Mouse (Mus musculus): Measurements from ENCODE around the gene Krt222.

Krt222 gene

DNA sequence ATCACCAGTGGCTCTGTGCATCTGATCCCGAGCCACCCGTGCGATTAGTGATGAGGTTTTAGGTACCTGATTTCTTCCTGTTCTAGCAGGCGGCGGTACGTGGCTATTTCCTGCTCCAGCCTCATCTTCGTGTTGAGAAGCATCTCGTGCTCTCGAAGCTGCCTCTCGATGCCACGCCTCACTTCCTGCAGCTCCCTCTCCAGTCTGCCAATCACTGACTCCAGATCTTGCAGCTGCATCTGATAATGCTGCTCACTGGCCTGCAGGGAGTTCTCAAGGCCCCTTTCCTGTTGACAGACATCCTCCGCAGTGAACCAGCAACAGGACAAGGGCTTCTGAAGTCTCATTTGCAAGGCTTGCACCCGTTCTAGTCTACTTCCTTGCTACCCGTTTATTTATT lies 5.4 kb downstream of the Krt222 start:
- no peak for DNase-seq (ENCODE audit: low spot score)

DNA sequence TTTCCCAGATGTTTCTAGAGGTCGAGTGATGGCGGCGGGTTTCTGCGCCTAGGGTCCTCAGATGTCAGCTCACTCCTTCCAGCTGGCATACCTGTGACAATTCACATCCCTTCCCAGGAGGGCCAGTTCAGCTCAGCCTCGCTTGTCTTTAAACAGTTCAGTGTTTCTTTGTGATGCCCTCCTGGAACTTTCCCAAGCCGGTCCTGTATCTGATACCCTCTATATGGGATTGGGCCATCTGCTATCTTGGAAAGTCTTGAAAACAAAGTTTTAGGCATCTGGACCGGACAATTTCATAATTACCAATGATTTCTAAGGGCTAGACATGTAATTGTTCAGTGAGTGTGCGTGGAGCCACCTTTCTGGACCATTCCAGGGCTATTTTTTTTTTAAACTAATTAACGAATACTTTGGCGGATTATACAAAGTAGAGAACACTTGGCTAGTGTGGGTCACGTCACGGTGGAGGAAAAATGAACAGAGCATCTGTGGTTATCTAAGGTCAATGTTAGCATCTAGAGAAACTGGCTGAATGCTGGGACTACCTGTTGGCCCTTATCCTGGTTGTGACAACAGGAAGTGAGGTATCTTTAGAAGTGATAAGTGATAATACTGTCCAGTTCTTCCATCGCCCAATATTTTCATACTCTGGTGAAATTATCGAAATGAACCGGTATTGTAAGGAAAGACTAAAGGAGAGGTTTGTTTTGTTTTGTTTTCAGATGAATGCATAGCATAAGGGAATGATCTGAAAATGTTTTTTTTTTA lies 12.7 kb downstream of the Krt222 start:
- DNase-seq (ENCODE audit: low spot score): no peak

DNA sequence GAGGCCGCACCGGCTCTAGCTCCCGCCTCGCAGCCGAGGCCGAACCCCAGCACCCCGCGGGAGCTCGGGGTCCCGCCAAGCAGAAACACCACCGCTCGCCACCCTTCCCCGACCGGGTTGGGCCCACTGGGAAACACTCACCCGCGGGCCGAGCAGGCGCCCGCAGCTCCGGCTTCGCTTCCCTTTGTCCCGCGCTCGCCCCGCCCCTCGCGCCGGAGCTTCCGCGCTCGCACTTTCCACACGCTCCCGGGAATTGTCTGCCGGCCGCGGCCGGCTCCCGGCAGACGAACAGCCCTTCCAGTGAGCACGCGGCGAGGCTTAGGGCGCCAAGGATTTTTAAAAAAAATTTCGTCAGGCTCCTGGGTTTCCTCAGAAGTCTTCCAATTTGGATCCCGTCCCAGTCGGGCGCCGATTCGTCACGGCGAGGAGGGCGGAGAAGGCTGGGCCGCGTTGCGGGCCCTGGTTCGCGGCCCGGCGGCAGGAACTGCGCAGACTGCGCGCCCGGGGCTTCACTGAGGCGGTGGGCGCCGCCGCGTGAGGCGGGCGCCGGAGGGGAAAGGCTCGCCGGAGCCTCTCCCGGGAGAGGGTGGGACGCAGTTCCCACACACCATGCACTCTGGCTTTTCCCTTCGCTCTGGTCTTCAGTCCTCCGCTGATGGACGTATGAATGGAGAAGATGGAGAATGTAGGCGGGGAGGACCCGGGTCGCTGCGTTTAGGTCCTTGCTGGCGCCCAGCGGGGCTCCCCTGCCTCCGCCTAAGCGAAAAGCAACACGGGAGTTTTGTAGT lies 13.4 kb downstream of the Krt222 start, which contains the start of gene Smarce1:
Gene Smarce1 (minus strand): TSS at position 757 of the 788 bp plus-strand sequence.
- peak; percentile 85 for DNase-seq (ENCODE audit: low spot score)

DNA sequence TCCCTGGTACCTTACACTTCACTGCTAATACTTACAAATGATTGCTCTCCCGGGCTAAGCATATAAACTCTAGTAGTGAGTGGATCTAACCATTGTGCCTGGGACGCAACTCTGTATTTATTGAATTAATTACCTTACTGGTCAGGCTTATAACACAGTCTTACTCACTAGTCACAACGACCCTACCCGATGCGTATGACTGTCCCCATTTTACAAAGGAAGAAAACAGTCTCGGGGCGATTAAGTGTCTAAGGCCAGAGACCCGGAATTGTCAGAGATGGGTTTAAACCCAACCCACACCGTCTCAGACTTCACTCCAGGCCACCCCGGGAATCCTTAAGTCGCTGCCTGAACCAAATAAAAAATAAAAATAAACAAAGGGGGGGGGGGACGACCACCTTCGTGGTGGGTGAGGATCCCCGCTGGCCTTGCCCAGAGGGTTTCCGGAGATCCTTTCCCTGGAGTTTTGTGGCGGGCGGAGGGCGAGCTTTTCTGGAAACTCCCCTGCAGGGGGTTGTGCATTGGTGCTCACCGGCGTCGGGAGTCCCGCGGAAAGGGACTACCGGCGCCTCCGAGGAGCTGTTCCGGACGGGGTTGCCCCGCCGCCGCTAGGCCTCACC lies 14.1 kb downstream of the Krt222 start:
- DNase-seq (ENCODE audit: low spot score): no peak

GRCm38 (mm10) chr11:99226298-99226697 lies 17.6 kb downstream of the Krt222 start:
- no peak for DNase-seq (ENCODE audit: low spot score)

DNA sequence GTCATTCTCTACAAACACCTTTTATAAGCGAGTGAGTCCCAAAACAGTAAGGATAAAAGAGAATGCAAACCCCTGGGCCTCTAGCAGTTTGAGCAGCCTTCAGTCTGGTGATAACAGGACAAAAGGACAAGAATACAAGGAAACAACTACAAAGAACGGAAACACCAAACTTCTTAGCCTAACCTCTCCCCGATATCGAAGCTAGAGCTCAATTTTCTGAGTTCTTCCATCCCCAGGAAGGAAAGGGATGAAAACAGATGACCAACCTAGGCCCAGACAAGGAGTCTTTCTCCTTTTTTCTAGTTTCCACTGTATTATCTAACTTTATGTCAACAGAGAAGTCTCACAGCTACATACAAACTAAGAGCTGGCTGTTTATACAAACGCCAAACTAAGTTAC lies 20.6 kb downstream of the Krt222 start:
- no peak for DNase-seq (ENCODE audit: low spot score)

DNA sequence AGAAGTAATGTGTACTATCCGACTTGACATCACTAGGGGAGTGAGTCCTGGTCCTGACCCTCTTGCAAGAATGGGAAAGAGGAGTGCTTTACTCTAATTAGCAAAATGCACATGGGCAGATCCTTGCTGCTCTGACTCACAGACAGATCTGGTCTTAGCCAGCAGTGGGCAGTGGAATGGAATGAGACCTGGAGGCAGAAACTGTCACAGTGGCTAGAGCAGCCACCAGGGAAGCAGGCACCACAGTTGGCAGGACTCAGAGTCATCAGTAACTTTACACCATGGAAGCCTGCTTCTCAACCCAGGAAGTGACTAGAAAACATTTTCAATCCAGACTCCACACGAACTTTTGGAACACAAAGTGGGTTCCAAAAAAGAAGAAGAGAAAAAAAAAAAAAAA lies 22.1 kb downstream of the Krt222 start:
- DNase-seq (ENCODE audit: low spot score): no peak

GRCm38 (mm10) chr11:99217248-99217986 lies 26.5 kb downstream of the Krt222 start:
- DNase-seq (ENCODE audit: low spot score): no peak

DNA sequence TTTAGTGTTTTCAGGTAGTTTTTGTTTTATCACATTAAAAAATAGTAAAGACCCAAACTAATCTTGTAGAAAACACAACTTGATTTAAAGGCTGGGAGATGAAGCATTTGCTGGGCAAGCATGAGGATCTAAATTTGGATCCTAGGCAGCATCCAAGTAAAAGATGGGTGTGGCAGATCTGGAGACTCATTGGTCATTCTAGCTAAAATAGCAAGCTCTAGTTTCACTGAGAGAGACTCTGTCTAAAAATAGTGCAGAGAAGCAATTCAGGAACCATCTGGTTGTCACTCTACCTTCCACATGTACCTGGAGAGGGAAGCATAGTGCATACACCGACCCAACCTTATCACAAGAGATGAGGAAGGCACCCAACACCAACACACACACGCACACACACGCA lies 27.7 kb downstream of the Krt222 start:
- DNase-seq (ENCODE audit: low spot score): no peak

DNA sequence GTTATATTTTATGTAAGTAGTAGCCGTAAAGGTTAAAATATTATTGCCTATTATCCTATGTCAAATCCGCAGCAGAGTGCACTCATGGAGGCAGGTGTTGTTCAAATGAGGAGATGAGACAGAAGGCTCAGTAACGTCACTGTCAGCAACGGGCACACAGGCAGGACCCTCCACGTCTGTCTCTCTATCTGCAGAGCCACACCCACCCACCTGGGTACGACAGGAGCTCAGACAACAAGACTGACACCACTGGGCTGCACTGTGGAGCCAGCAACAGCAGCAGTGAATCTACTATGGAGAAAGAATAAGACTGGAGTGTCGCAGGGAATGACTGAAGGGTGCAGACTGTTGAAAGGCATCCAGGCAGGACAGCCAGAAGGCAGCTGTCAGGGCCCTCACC lies 31.2 kb downstream of the Krt222 start:
- no peak for DNase-seq (ENCODE audit: low spot score)

DNA sequence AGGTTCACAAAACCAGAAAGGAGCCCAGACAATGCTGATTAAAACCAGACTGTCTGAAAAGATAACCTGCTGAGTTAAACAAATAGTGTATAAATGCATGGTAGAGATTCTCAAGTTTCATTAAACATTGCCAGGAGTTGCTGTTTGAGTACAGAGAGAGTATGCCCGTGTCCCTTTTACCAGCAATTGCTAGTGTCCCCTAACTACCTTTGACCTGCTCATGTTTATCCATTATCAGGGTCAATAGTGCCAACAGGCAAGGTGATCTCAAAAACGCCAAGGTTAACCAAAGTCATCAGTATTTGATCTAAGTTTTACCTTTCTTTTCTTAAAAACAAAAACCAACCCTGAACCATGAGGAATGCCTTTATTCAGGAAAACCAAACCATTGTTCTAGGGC lies 31.9 kb downstream of the Krt222 start:
- no peak for DNase-seq (ENCODE audit: low spot score)

DNA sequence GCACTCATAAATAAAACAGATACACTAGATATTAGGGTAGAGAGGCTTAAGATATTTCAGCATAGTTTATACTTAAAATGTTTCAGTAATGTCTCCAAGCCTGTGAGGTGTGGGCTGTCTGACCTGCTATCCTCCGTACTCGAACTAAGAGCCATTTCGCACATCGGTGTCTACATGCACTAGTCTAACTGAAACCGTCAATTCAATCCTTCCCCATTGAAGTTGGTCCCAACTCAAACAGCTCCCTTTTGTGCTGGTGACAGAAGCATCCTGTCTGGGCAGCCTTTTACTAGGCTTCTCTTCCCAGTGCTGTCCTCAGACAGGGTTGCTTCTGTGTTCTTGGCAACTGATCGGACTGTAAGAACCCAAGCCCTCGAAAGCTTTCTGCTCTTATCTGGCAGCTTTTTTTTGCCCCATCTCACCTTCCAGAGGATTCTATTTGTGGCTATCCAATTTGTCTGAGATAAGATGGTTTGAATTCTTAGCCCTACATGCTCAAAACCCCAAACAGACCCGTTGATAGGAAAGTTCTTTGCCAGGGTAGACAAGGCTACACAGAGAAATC lies 35.7 kb downstream of the Krt222 start:
- no peak for DNase-seq (ENCODE audit: low spot score)

GRCm38 (mm10) chr11:99207449-99207848 lies 36.4 kb downstream of the Krt222 start:
- DNase-seq (ENCODE audit: low spot score): no peak

DNA sequence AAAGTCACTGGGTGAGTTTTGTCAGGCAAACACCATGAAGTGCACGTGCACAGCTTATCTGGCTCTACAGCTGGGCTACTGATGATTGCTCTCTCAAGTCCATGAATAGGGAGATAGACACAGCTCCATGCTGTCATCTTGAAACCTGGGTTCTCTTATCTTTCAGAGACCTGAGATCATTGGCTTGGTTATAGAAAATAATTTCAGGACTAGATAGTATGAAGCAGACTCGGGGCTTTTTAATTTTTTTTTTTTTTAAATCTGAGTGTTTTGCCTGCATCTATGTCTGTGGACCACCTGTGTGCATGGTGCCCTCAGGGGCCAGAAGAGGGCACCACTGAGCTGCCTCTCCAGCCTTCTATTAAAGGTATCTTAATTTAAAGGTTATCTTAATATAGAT lies 36.9 kb downstream of the Krt222 start:
- no peak for DNase-seq (ENCODE audit: low spot score)

DNA sequence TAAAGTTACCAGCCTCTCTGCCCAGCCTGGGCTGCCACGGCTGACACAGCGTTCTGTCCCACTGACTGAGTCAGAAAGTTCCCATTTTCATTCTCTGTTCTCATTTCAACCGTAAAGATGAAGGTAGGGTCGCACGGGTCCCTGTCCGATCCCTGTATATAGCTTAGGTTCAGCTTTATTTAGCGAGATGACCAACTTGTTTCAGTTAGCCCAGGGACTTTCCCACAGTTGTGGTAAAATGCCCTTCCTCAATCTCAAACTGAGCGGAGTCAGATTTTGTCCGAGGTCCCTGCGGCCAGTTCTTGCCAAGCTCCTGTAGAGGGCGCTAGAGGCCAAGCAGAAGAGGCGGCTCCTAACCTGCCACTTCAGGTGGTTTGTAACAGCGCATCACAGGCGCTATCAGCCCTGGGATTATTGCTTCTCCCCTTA lies 54.7 kb downstream of the Krt222 start:
- peak; percentile 15 for DNase-seq (ENCODE audit: low spot score)

DNA sequence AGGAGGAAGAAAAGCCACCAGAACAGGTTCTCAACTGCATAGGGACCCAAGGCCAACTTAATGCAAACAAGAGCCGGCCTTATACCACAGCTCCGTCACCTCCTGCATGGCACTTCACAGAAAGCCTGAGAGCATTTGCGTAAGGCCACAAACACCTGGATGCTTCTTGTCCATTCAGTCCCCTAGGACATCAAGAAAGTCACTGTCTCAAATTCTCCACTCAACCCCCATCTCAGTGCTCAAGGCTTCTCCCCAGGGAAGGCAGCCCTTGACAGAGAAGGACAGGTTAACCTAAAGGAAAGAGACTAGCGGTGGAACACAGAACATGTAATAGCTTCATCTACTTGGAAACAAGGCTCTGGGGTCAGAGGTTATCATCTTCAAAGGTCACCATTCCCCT lies 56.5 kb downstream of the Krt222 start:
- no peak for DNase-seq (ENCODE audit: low spot score)

GRCm38 (mm10) chr11:99186836-99187235 lies 57.0 kb downstream of the Krt222 start:
- DNase-seq (ENCODE audit: low spot score): no peak
